Mouse (Mus musculus): Measurements from ENCODE around the gene Asz1.

DNA sequence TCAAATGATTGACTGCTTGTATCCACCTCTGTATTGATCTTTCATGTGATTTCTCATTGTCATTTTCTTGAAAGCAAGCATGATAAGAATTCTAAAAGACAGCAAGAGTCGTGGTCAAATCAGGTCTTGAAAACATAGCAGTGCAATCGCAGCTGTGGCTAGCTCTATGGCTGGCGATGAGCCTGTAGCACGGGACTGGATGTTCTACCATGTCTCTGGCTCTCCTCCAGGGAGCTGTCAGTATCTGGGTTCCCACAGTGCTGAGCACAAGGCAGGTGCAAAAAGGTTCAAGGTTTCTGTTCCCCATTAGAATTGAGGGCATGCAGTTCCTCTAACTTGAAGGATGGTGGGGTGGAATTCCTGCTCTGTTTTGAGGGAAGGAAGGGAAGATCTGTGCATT is 44.2 kb upstream of the Asz1 start:
- TF ChIP-seq FLI1 (IDR thresholded peaks at IDR 0.05; ENCODE audit: low read length) (no peak), GATA1 (IDR thresholded peaks at IDR 0.05; ENCODE audit: borderline replicate concordance, low read length) (no peak)

Data from megakaryocyte, embryonic 14.5 days (primary cell).